Mouse (Mus musculus) E14TG2a.4 (cell line): ENCODE data around the gene Nup133.

Experiments used
- CTCF ChIP-seq: conservative IDR thresholded peaks from 2 replicates; pipeline ENCODE4 v1.5.1; 2014; ENCODE audit warnings: low read length
- NANOG ChIP-seq: IDR thresholded peaks from 2 replicates; pipeline ENCODE4 v1.6.1; 2014; ENCODE audit warnings: borderline replicate concordance, low read length, mixed read lengths
- POU5F1 ChIP-seq: IDR thresholded peaks from 2 replicates; pipeline ENCODE4 v1.6.1; 2014; ENCODE audit warnings: low read length, borderline replicate concordance

DNA sequence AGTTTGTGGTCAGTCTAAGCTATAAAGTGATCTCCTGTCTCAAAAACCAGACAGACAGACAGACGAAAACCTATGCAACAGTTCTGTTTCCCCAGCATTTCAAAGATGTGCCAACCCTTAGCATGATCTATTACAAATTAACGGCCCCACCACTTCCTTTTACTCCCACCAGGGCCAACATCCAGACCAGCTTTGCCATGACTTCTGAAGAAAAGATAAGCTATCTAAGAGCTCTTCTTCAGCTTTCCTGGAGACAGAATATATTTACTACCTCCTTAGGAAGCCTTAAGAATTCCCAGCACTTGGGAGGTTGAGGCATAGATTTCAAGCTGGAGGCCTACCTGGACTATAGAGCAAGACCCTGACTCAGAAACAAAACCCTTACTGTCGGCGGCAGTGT lies 31.2 kb upstream of the Nup133 start:
- TF ChIP-seq CTCF = no peak
- no peak for TF ChIP-seq NANOG
- TF ChIP-seq POU5F1 = no peak
